ENCODE assay signal across 9 mouse cellular contexts in the genomic region with DNA sequence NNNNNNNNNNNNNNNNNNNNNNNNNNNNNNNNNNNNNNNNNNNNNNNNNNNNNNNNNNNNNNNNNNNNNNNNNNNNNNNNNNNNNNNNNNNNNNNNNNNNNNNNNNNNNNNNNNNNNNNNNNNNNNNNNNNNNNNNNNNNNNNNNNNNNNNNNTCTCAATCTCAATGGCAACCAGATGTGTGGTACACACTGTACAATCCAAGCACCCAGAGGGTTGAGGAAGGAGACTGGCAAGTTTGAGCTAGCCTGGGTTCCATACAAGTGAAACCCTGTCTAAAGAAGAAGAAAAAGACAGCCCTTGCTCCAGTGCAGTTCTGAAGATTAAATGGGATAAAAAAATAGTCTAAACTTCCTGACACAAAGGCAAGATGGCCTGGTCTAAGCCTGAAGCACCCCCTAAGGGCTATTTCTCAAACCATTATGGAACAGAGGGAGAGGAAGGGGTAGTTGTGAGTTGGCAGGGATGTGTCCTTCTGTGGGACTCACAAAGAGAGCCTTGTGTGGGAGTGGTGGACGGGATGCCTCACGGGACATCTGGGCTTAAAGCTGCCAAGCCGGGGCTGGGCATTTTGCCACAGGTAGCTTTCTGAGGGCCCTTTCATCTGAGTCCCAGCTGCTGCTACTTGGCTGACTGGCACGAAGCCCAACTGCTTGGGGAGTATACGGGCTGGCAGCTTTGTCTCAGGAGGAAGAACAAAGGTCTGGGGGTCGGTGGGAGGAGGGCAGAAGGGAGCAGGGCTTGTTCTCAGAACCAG. TPM values are rescaled to one million over a fixed set of nuclear protein-coding genes. Genes with fewer than 3 reads are reported as not detected.
DNase-seq lines count a peak whose midpoint lies in the region; ATAC-seq and TF ChIP-seq lines count a peak whose summit lies in the region.
"Had no signal": no experiment of that assay in that cellular context is flagged by ENCODE, and none has a peak within 500 bp of the region (broad histone marks: within the 10 kb centered on the region; RNA-seq: fewer than 3 reads in every experiment).

No protein-coding gene starts in this region.

- no peaks in the 10 kb centered on the region for H3K4me1 ChIP-seq in MEL (ENCODE audit: control insufficient read depth in 1 of 2, insufficient read depth in 2 of 2, low read length in 2 of 2)
- H3K4me1 ChIP-seq in hindbrain, embryonic 11.5 days (replicated peaks; ENCODE audit: control insufficient read depth, insufficient read depth, low read length), result no peaks in the 10 kb centered on the region
- H3K4me1 ChIP-seq in small intestine, adult 2 months (ENCODE audit: control insufficient read depth, insufficient read depth, insufficient read length, low read length), result peaks cover 12% of the 10 kb centered on the region; the same call in 1 of the 2 replicates

- peak; percentile 63 for ATAC-seq in hindbrain, embryonic 11.5 days (ENCODE audit: low FRiP score)

- no peak overlapping the region for H3K9ac ChIP-seq in MEL (ENCODE audit: control insufficient read depth, low read depth, low read length, poor library complexity, severe bottlenecking)
- H3K9ac ChIP-seq in hindbrain, embryonic 11.5 days (ENCODE audit: low read depth, low read length), result no peak overlapping the region

- 56% methylated on average over 6 of the region's 6 CpGs for WGBS in hindbrain, embryonic 11.5 days
- 5% methylated on average over 6 of the region's 6 CpGs for WGBS in small intestine, adult 2 months

- DNase-seq in MEL (ENCODE audit: low read depth, low spot score), result peak; percentile 24
- DNase-seq in cerebellum, adult 11-12 months, result peak; percentile 85
- DNase-seq in frontal cortex, postnatal 14 days (ENCODE audit: low spot score in 2 of 2), result peak; percentile 85 to 92
- DNase-seq in hindbrain, embryonic 11.5 days (ENCODE audit: low spot score), result peak; percentile 18
- peak; percentile 78 for DNase-seq in layer of hippocampus, adult 9-10 months (ENCODE audit: low spot score)
- DNase-seq in lung, postnatal 4 days, result peak; percentile 87 to 92
- DNase-seq in spleen, adult 18-20 months, result no peak

- no peak for TF ChIP-seq CTCF in MEL (IDR thresholded peaks at IDR 0.05 in 2 of 3, conservative IDR thresholded peaks at IDR 0.05 in 1 of 3; ENCODE audit: control insufficient read depth in 1 of 3, insufficient read depth in 1 of 3, low read depth in 2 of 3, low read length in 3 of 3, poor library complexity in 1 of 3, severe bottlenecking in 1 of 3)
- TF ChIP-seq CTCF in small intestine, adult 2 months (IDR thresholded peaks at IDR 0.05; ENCODE audit: extremely low read depth, insufficient read length, insufficient replicate concordance, low read depth, low read length), result no peak

- no peaks in the 10 kb centered on the region for H3K36me3 ChIP-seq in MEL (ENCODE audit: control insufficient read depth in 1 of 2, insufficient read depth in 2 of 2, low read length in 2 of 2)
- no peaks in the 10 kb centered on the region for H3K36me3 ChIP-seq in hindbrain, embryonic 11.5 days (ENCODE audit: control insufficient read depth, insufficient read depth, low read length)
- no peaks in the 10 kb centered on the region for H3K36me3 ChIP-seq in small intestine, adult 2 months (ENCODE audit: control insufficient read depth, insufficient read depth, low read length)

- peaks cover 0 to 3% of the 10 kb centered on the region in 2 experiments; a peak in 2 of 4 replicates for H3K27me3 ChIP-seq in MEL (ENCODE audit: control insufficient read depth in 1 of 2, insufficient read depth in 2 of 2, low read length in 2 of 2)
- H3K27me3 ChIP-seq in hindbrain, embryonic 11.5 days (ENCODE audit: control insufficient read depth, insufficient read depth, low read length), result no peaks in the 10 kb centered on the region
- no peaks in the 10 kb centered on the region for H3K27me3 ChIP-seq in small intestine, adult 2 months (ENCODE audit: control insufficient read depth, insufficient read depth, low read length)

- no peaks in the 10 kb centered on the region for H3K79me2 ChIP-seq in MEL (ENCODE audit: control insufficient read depth, insufficient read depth, low read length, poor library complexity)

- TF ChIP-seq RAD21 in MEL (IDR thresholded peaks at IDR 0.05; ENCODE audit: low read depth, low read length), result no peak

- no peak overlapping the region for H3K4me3 ChIP-seq in MEL (ENCODE audit: control insufficient read depth in 1 of 2, insufficient read depth in 1 of 2, low read depth in 2 of 2, low read length in 2 of 2)
- H3K4me3 ChIP-seq in hindbrain, embryonic 11.5 days (ENCODE audit: low read depth, low read length), result no peak overlapping the region
- H3K4me3 ChIP-seq in small intestine, adult 2 months (ENCODE audit: low read depth, low read length), result no peak overlapping the region
- H3K4me3 ChIP-seq: megakaryocyte, embryonic 14.5 days had no signal

- H3K9me3 ChIP-seq in MEL (replicated peaks; ENCODE audit: insufficient read depth, low read length), result no peaks in the 10 kb centered on the region
- H3K9me3 ChIP-seq in hindbrain, embryonic 11.5 days (ENCODE audit: control insufficient read depth, low read length), result no peaks in the 10 kb centered on the region

- TF ChIP-seq POLR2A in MEL (IDR thresholded peaks at IDR 0.05; ENCODE audit: control insufficient read depth in 1 of 2, insufficient read depth in 1 of 2, low read depth in 1 of 2, low read length in 2 of 2, poor library complexity in 1 of 2), result no peak
- TF ChIP-seq POLR2A in small intestine, adult 2 months (IDR thresholded peaks at IDR 0.05; ENCODE audit: low read depth, low read length), result no peak

- no peak overlapping the region for H3K4me2 ChIP-seq in hindbrain, embryonic 11.5 days (replicated peaks; ENCODE audit: low read depth, low read length)

- no peak for TF ChIP-seq EP300 in MEL (IDR thresholded peaks at IDR 0.05; ENCODE audit: low read depth in 1 of 2, low read length in 2 of 2)

- no peak overlapping the region for H3K27ac ChIP-seq in MEL (ENCODE audit: control insufficient read depth, low read depth, low read length)
- H3K27ac ChIP-seq in hindbrain, embryonic 11.5 days (ENCODE audit: low read depth, low read length), result no peak overlapping the region
- H3K27ac ChIP-seq in small intestine, adult 2 months (ENCODE audit: insufficient read depth, low read depth, low read length), result peak overlapping the region; percentile 73

TF ChIP-seq in MEL, 35 proteins besides CTCF, POLR2A, EP300 and RAD21:
- TF ChIP-seq TAL1 (IDR thresholded peaks at IDR 0.05; ENCODE audit: low read length) (no peak), SMC3 (IDR thresholded peaks at IDR 0.05; ENCODE audit: low read depth, low read length) (no peak), TCF12 (IDR thresholded peaks at IDR 0.05; ENCODE audit: low read depth, low read length) (no peak), MYB (IDR thresholded peaks at IDR 0.05; ENCODE audit: low read depth, low read length) (no peak), BHLHE40 (IDR thresholded peaks at IDR 0.05; ENCODE audit: borderline replicate concordance, low read depth, low read length) (no peak), POLR2AphosphoS2 (IDR thresholded peaks at IDR 0.05; ENCODE audit: low read length) (no peak), ZMIZ1 (IDR thresholded peaks at IDR 0.05; ENCODE audit: low read depth, low read length) (no peak), CHD2 (IDR thresholded peaks at IDR 0.05; ENCODE audit: low read length) (no peak), RCOR1 (IDR thresholded peaks at IDR 0.05; ENCODE audit: low read depth, low read length) (no peak), ZC3H11A (IDR thresholded peaks at IDR 0.05; ENCODE audit: low read depth, low read length) (no peak), NRF1 (IDR thresholded peaks at IDR 0.05; ENCODE audit: insufficient read depth, low read depth, low read length, poor library complexity, severe bottlenecking) (no peak)

RNA-seq across cellular contexts. Expression of a gene that starts 4.8 kb away (rescaled TPM):
- total RNA-seq in MEL (2012; rRNA removed), result 0.56 and 0.58 TPM in 2 replicates
- polyA plus RNA-seq in MEL (2012; ENCODE audit: insufficient read depth in 1 of 2, insufficient read length in 2 of 2, low read depth in 1 of 2, low replicate concordance in 2 of 2, missing spikeins in 1 of 2), result under 1 TPM in 1 of 2 experiments, not detected in 1; 0.77 TPM
- 0.46 and 0.85 TPM in 2 replicates for polyA plus RNA-seq in hindbrain, embryonic 11.5 days (2014; fragmentation: Nextera tagmentation; extraction: Ambion mirVana)
- 2.6 and 6.2 TPM in 2 replicates for polyA plus RNA-seq in small intestine, adult 2 months (2012; rRNA removed)

RNA-seq across cellular contexts. Expression of a gene that starts 28.8 kb away (rescaled TPM):
- not detected in 2 replicates for total RNA-seq in MEL (2012; rRNA removed)
- under 1 TPM in 1 of 2 experiments, not detected in 1; 0.06 TPM for polyA plus RNA-seq in MEL (2012; ENCODE audit: insufficient read depth in 1 of 2, insufficient read length in 2 of 2, low read depth in 1 of 2, low replicate concordance in 2 of 2, missing spikeins in 1 of 2)
- 0.17 and 0.35 TPM in 2 replicates for polyA plus RNA-seq in hindbrain, embryonic 11.5 days (2014; fragmentation: Nextera tagmentation; extraction: Ambion mirVana)
- polyA plus RNA-seq in small intestine, adult 2 months (2012; rRNA removed), result 2.8 and 4.2 TPM in 2 replicates

RNA-seq across cellular contexts. Expression of a gene that starts 34.4 kb away (rescaled TPM):
- 52.9 and 53.7 TPM in 2 replicates for total RNA-seq in MEL (2012; rRNA removed)
- 10 to 100 TPM in 1 of 2 experiments, not detected in 1; 73.9 TPM for polyA plus RNA-seq in MEL (2012; ENCODE audit: insufficient read depth in 1 of 2, insufficient read length in 2 of 2, low read depth in 1 of 2, low replicate concordance in 2 of 2, missing spikeins in 1 of 2)
- 64.8 and 66.3 TPM in 2 replicates for polyA plus RNA-seq in hindbrain, embryonic 11.5 days (2014; fragmentation: Nextera tagmentation; extraction: Ambion mirVana)
- 27.2 and 42.1 TPM in 2 replicates for polyA plus RNA-seq in small intestine, adult 2 months (2012; rRNA removed)

RNA-seq across cellular contexts. Expression of a gene that starts 46.5 kb away (rescaled TPM):
- 250 and 280 TPM in 2 replicates for total RNA-seq in MEL (2012; rRNA removed)
- polyA plus RNA-seq in MEL (2012; ENCODE audit: insufficient read depth in 1 of 2, insufficient read length in 2 of 2, low read depth in 1 of 2, low replicate concordance in 2 of 2, missing spikeins in 1 of 2), result 100 to 1,000 TPM in 1 of 2 experiments, not detected in 1; 242 TPM
- polyA plus RNA-seq in hindbrain, embryonic 11.5 days (2014; fragmentation: Nextera tagmentation; extraction: Ambion mirVana), result 344 and 352 TPM in 2 replicates
- polyA plus RNA-seq in small intestine, adult 2 months (2012; rRNA removed), result 58.2 and 89.7 TPM in 2 replicates

Comparison
In these comparisons a context has a peak if more than half of its experiments do, and no peak if none do; other contexts are left out.
1. DNase-seq: peak in MEL (single experiment), cerebellum, adult 11-12 months (single experiment), frontal cortex, postnatal 14 days (2 of 2), hindbrain, embryonic 11.5 days (single experiment), layer of hippocampus, adult 9-10 months (single experiment) and lung, postnatal 4 days (2 of 2); none in spleen, adult 18-20 months (0 of 2).